Mouse (Mus musculus): Measurements from ENCODE around the gene Cfap52.

GRCm38 (mm10) chr11:68006216-68006789, 40.9 kb upstream of the Cfap52 start:
- TF ChIP-seq CTCF (IDR thresholded peaks at IDR 0.05; ENCODE audit: low read depth): no peak
- no peak for TF ChIP-seq EP300 (IDR thresholded peaks at IDR 0.05; ENCODE audit: low read depth)
